Mouse (Mus musculus): ENCODE results near the gene Gm36176. TPM values are rescaled to one million over a fixed set of nuclear protein-coding genes. Genes with fewer than 3 reads are reported as not detected.

The Gm36176 gene
- not detected for polyA plus RNA-seq (2015; fragmentation: Illumina TruSeq; extraction: RNeasy Lipid Tissue Mini Kit (QIAGEN cat#74804); ENCODE audit: insufficient read depth, low replicate concordance)

DNA sequence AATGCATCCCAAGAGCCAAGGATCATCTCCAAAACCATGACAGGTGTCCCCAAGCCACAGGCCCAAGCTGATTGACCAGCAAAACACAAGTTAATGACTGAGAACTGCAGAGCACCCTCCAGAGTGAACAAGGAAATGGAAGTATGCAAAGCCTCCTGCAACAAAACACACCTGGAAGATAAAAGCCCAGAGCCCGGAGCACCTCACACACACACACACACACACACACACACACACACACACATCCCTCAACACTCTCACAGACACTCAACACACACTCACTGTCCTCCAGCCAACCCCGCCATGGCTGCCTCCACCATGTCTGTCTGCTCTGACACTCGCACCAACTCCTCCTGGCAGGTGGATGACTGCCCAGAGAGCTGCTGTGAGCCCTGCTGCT is at the start of gene Gm36176:
TSS of gene Gm36176 (plus strand) at position 301 of the 400 bp plus-strand sequence.

DNA sequence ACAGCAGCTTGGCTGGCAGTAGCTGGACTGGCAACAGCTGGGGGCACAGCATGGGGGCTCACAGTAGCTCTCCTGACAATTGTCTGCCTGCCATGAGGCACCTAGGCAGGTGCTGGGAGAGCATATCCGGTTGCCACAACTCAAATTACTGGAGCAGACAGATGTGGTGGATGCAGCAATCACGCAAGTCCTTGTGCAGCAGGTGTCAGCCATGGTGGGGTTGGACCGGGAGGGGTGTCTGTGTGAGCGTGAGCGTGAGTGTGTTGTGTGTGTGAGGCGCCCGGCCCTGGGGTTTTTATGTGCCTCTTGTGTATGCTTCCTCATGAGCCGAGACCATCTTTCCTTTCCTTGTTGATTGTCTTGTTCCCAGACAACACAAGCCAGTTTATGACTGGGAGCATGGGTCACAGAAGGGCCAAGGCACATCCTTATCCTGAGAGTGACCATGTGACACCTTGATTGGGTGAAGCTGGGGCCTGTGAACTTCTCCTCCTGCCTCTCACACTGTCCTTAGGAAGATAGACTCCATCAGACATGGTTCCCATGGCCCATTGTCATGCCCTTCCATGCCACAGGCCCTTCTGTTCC is 47.6 kb upstream of the Gm36176 start, which contains the start of gene Gm19668:
TSS of gene Gm19668 (minus strand) at position 213 of the 588 bp plus-strand sequence.

DNA sequence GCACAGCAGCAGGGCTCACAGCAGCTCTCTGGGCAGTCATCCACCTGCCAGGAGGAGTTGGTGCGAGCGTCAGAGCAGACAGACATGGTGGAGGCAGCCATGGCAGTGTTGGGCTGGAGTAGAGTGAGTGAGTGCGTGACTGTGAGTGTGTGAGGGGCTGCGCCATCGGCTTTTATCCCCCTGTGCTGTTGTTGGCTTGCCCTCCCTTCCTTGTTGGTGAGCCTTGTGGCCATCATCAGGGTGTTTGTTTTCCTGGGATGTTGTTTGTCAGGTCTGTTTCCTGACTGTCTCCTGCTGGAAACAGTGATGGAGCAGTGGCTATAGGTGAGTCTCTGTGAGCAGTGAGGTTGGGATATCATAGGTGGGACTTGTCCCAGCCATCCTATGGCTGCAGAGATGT is 34.9 kb upstream of the Gm36176 start, which contains the start of gene Gm9507:
TSS of gene Gm9507 (minus strand) at position 101 of the 400 bp plus-strand sequence.

DNA sequence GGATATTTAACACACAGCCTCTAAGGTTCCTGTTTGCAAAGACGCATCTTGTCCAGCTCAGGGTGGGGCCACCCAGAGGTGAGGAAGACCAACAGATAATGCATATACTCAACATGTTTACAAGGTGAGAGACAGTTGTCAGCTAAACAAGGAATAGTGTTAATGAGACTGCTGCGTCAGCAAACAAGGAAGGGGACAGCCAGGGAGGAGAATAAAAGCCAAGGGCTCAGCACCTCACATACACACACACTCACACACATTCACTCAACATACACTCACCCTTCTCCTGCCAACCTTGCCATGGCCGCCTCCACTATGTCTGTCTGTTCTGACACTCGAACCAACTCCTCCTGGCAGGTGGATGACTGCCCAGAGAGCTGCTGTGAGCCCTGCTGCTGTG is 32.2 kb upstream of the Gm36176 start, which contains the start of gene Gm2696:
TSS of gene Gm2696 (plus strand) at position 301 of the 400 bp plus-strand sequence.

DNA sequence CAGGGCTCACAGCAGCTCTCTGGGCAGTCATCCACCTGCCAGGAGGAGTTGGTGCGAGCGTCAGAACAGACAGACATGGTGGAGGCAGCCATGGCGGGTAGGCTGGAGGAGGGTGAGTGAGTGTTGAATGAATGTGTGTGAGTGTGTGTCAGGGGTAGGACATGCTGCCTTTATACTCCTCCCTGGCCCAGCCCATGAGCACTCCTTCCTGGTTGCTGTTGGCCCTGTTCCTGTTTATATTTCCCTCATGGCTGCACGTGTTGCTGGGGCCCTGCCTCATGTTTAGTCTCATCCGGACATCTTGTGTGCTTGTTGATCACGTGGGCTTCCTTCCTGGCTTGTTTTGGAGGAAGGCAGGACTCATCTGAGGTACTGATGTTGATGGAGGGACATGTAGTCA is 19.7 kb upstream of the Gm36176 start, which contains the start of gene Krtap10-4:
TSS of gene Krtap10-4 (minus strand) at position 145 of the 400 bp plus-strand sequence.

DNA sequence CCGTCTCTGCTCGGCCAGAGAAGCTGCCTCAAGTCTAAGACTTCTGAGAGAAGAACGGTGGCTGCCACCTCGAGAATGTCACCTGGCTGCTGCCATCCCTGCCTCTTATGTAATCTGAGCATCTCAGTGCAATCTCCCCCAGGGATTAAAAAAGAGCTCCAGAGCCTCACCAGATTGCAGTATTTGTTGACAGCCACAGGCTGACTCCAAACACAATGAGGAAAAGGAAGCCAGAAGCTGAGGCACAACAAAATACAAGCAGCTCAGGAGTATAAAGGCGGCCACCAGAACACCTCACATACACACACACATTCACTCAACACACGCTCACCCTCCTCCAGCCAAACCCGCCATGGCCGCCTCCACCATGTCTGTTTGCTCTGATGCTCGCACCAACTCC is 11.0 kb upstream of the Gm36176 start, which contains the start of gene Krtap10-10:
TSS of gene Krtap10-10 (plus strand) at position 301 of the 400 bp plus-strand sequence.

DNA sequence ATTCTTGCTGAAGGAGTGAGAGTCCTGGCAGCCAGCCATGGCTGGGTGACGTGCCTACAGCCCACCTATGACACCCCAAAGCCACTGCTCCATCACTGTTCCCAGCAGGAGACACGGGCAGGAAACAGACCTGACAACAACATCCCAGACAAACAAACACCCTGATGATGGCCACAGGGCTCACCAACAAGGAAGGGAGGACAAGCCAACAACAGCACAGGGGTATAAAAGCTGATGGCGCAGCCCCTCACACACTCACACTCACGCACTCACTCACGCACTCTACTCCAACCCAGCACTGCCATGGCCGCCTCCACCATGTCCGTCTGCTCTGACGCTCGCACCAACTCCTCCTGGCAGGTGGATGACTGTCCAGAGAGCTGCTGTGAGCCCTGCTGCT is 6.0 kb downstream of the Gm36176 start, which contains the start of gene Gm10318:
TSS of gene Gm10318 (plus strand) at position 301 of the 400 bp plus-strand sequence.

DNA sequence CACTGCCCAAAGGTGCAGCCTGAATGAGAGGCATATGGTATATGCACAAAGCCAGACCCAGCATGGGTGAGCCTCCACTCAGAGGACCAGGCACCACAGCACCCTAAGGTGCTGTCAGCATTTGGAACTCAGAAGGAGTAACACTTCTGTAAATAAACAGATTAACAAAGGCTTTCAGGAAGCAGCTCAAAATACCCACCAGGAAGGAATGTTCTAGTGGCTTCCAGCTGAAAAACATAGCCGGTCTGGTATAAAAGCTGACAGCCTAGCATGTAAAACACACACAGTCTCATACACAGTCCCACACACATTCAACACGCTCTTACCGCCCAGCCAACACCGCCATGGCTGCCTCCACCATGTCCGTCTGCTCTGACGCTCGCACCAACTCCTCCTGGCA is 15.1 kb downstream of the Gm36176 start, which contains the start of gene Gm3285:
TSS of gene Gm3285 (plus strand) at position 301 of the 400 bp plus-strand sequence.

Other genes starting within 250 kb of the Gm36176 start
- 158 TPM for gene Sumo3, start 240.7 kb upstream of the Gm36176 start, polyA plus RNA-seq (2015; fragmentation: Illumina TruSeq; extraction: RNeasy Lipid Tissue Mini Kit (QIAGEN cat#74804); ENCODE audit: insufficient read depth, low replicate concordance)
- gene Gm49325, start 240.6 kb upstream of the Gm36176 start, polyA plus RNA-seq (2015; fragmentation: Illumina TruSeq; extraction: RNeasy Lipid Tissue Mini Kit (QIAGEN cat#74804); ENCODE audit: insufficient read depth, low replicate concordance), result not detected
- gene Ube2g2, start 224.5 kb upstream of the Gm36176 start, polyA plus RNA-seq (2015; fragmentation: Illumina TruSeq; extraction: RNeasy Lipid Tissue Mini Kit (QIAGEN cat#74804); ENCODE audit: insufficient read depth, low replicate concordance), result 33.2 TPM
- 0.23 TPM for gene Tspear, start 160.2 kb upstream of the Gm36176 start, polyA plus RNA-seq (2015; fragmentation: Illumina TruSeq; extraction: RNeasy Lipid Tissue Mini Kit (QIAGEN cat#74804); ENCODE audit: insufficient read depth, low replicate concordance)
- gene Gm19402, start 156.0 kb upstream of the Gm36176 start, polyA plus RNA-seq (2015; fragmentation: Illumina TruSeq; extraction: RNeasy Lipid Tissue Mini Kit (QIAGEN cat#74804); ENCODE audit: insufficient read depth, low replicate concordance), result not detected
- gene Gm9508, start 149.6 kb upstream of the Gm36176 start, polyA plus RNA-seq (2015; fragmentation: Illumina TruSeq; extraction: RNeasy Lipid Tissue Mini Kit (QIAGEN cat#74804); ENCODE audit: insufficient read depth, low replicate concordance), result not detected
- not detected for gene Gm10272, start 140.2 kb upstream of the Gm36176 start, polyA plus RNA-seq (2015; fragmentation: Illumina TruSeq; extraction: RNeasy Lipid Tissue Mini Kit (QIAGEN cat#74804); ENCODE audit: insufficient read depth, low replicate concordance)
- not detected for gene Gm10024, start 135.3 kb upstream of the Gm36176 start, polyA plus RNA-seq (2015; fragmentation: Illumina TruSeq; extraction: RNeasy Lipid Tissue Mini Kit (QIAGEN cat#74804); ENCODE audit: insufficient read depth, low replicate concordance)
- gene Gm10142, start 131.0 kb upstream of the Gm36176 start, polyA plus RNA-seq (2015; fragmentation: Illumina TruSeq; extraction: RNeasy Lipid Tissue Mini Kit (QIAGEN cat#74804); ENCODE audit: insufficient read depth, low replicate concordance), result not detected
- not detected for gene Krtap12-1, start 126.2 kb upstream of the Gm36176 start, polyA plus RNA-seq (2015; fragmentation: Illumina TruSeq; extraction: RNeasy Lipid Tissue Mini Kit (QIAGEN cat#74804); ENCODE audit: insufficient read depth, low replicate concordance)
- gene Gm10100, start 120.3 kb upstream of the Gm36176 start, polyA plus RNA-seq (2015; fragmentation: Illumina TruSeq; extraction: RNeasy Lipid Tissue Mini Kit (QIAGEN cat#74804); ENCODE audit: insufficient read depth, low replicate concordance), result not detected
- gene Gm18596, start 104.2 kb upstream of the Gm36176 start, polyA plus RNA-seq (2015; fragmentation: Illumina TruSeq; extraction: RNeasy Lipid Tissue Mini Kit (QIAGEN cat#74804); ENCODE audit: insufficient read depth, low replicate concordance), result not detected
- gene Gm9736, start 95.4 kb upstream of the Gm36176 start, polyA plus RNA-seq (2015; fragmentation: Illumina TruSeq; extraction: RNeasy Lipid Tissue Mini Kit (QIAGEN cat#74804); ENCODE audit: insufficient read depth, low replicate concordance), result not detected
- not detected for gene Gm3233, start 87.1 kb upstream of the Gm36176 start, polyA plus RNA-seq (2015; fragmentation: Illumina TruSeq; extraction: RNeasy Lipid Tissue Mini Kit (QIAGEN cat#74804); ENCODE audit: insufficient read depth, low replicate concordance)
- gene Gm3238, start 75.5 kb upstream of the Gm36176 start, polyA plus RNA-seq (2015; fragmentation: Illumina TruSeq; extraction: RNeasy Lipid Tissue Mini Kit (QIAGEN cat#74804); ENCODE audit: insufficient read depth, low replicate concordance), result not detected
- not detected for gene Gm7138, start 69.9 kb upstream of the Gm36176 start, polyA plus RNA-seq (2015; fragmentation: Illumina TruSeq; extraction: RNeasy Lipid Tissue Mini Kit (QIAGEN cat#74804); ENCODE audit: insufficient read depth, low replicate concordance)
- not detected for gene Gm3250, start 64.3 kb upstream of the Gm36176 start, polyA plus RNA-seq (2015; fragmentation: Illumina TruSeq; extraction: RNeasy Lipid Tissue Mini Kit (QIAGEN cat#74804); ENCODE audit: insufficient read depth, low replicate concordance)
- not detected for gene Gm7137, start 58.6 kb upstream of the Gm36176 start, polyA plus RNA-seq (2015; fragmentation: Illumina TruSeq; extraction: RNeasy Lipid Tissue Mini Kit (QIAGEN cat#74804); ENCODE audit: insufficient read depth, low replicate concordance)
- not detected for gene Gm9639, start 51.7 kb upstream of the Gm36176 start, polyA plus RNA-seq (2015; fragmentation: Illumina TruSeq; extraction: RNeasy Lipid Tissue Mini Kit (QIAGEN cat#74804); ENCODE audit: insufficient read depth, low replicate concordance)
- not detected for gene Gm19668, start 47.7 kb upstream of the Gm36176 start, polyA plus RNA-seq (2015; fragmentation: Illumina TruSeq; extraction: RNeasy Lipid Tissue Mini Kit (QIAGEN cat#74804); ENCODE audit: insufficient read depth, low replicate concordance)
- not detected for gene Gm9507, start 35.0 kb upstream of the Gm36176 start, polyA plus RNA-seq (2015; fragmentation: Illumina TruSeq; extraction: RNeasy Lipid Tissue Mini Kit (QIAGEN cat#74804); ENCODE audit: insufficient read depth, low replicate concordance)
- not detected for gene Gm2696, start 32.1 kb upstream of the Gm36176 start, polyA plus RNA-seq (2015; fragmentation: Illumina TruSeq; extraction: RNeasy Lipid Tissue Mini Kit (QIAGEN cat#74804); ENCODE audit: insufficient read depth, low replicate concordance)
- gene Krtap10-4, start 19.7 kb upstream of the Gm36176 start, polyA plus RNA-seq (2015; fragmentation: Illumina TruSeq; extraction: RNeasy Lipid Tissue Mini Kit (QIAGEN cat#74804); ENCODE audit: insufficient read depth, low replicate concordance), result not detected
- gene Krtap10-10, start 10.9 kb upstream of the Gm36176 start, polyA plus RNA-seq (2015; fragmentation: Illumina TruSeq; extraction: RNeasy Lipid Tissue Mini Kit (QIAGEN cat#74804); ENCODE audit: insufficient read depth, low replicate concordance), result not detected
- gene Gm10318, start 6.1 kb downstream of the Gm36176 start, polyA plus RNA-seq (2015; fragmentation: Illumina TruSeq; extraction: RNeasy Lipid Tissue Mini Kit (QIAGEN cat#74804); ENCODE audit: insufficient read depth, low replicate concordance), result not detected
- gene Gm3285, start 15.2 kb downstream of the Gm36176 start, polyA plus RNA-seq (2015; fragmentation: Illumina TruSeq; extraction: RNeasy Lipid Tissue Mini Kit (QIAGEN cat#74804); ENCODE audit: insufficient read depth, low replicate concordance), result not detected
- gene Lrrc3, start 55.7 kb downstream of the Gm36176 start, polyA plus RNA-seq (2015; fragmentation: Illumina TruSeq; extraction: RNeasy Lipid Tissue Mini Kit (QIAGEN cat#74804); ENCODE audit: insufficient read depth, low replicate concordance), result 1.2 TPM
- 66.5 TPM for gene Trpm2, start 123.8 kb downstream of the Gm36176 start, polyA plus RNA-seq (2015; fragmentation: Illumina TruSeq; extraction: RNeasy Lipid Tissue Mini Kit (QIAGEN cat#74804); ENCODE audit: insufficient read depth, low replicate concordance)
- gene 1810043G02Rik, start 131.7 kb downstream of the Gm36176 start, polyA plus RNA-seq (2015; fragmentation: Illumina TruSeq; extraction: RNeasy Lipid Tissue Mini Kit (QIAGEN cat#74804); ENCODE audit: insufficient read depth, low replicate concordance), result 4.4 TPM
- 8.5 TPM for gene Pfkl, start 163.3 kb downstream of the Gm36176 start, polyA plus RNA-seq (2015; fragmentation: Illumina TruSeq; extraction: RNeasy Lipid Tissue Mini Kit (QIAGEN cat#74804); ENCODE audit: insufficient read depth, low replicate concordance)
- not detected for gene Dnmt3l, start 195.1 kb downstream of the Gm36176 start, polyA plus RNA-seq (2015; fragmentation: Illumina TruSeq; extraction: RNeasy Lipid Tissue Mini Kit (QIAGEN cat#74804); ENCODE audit: insufficient read depth, low replicate concordance)
- 1.9 TPM for gene Aire, start 196.8 kb downstream of the Gm36176 start, polyA plus RNA-seq (2015; fragmentation: Illumina TruSeq; extraction: RNeasy Lipid Tissue Mini Kit (QIAGEN cat#74804); ENCODE audit: insufficient read depth, low replicate concordance)
- 222 TPM for gene Icosl, start 222.5 kb downstream of the Gm36176 start, polyA plus RNA-seq (2015; fragmentation: Illumina TruSeq; extraction: RNeasy Lipid Tissue Mini Kit (QIAGEN cat#74804); ENCODE audit: insufficient read depth, low replicate concordance)